Mouse (Mus musculus) heart, postnatal 0 days (tissue): ENCODE measurements around the gene Tbata.

ENCODE experiments used
- CTCF ChIP-seq: IDR thresholded peaks from 2 replicates; pipeline ENCODE4 v1.5.1; 2016; ENCODE audit warnings: antibody characterized with exemption, control low read depth, low read depth
- EP300 ChIP-seq: IDR thresholded peaks from 2 replicates; pipeline ENCODE4 v1.6.1; 2016; ENCODE audit warnings: antibody characterized with exemption, low read depth

DNA sequence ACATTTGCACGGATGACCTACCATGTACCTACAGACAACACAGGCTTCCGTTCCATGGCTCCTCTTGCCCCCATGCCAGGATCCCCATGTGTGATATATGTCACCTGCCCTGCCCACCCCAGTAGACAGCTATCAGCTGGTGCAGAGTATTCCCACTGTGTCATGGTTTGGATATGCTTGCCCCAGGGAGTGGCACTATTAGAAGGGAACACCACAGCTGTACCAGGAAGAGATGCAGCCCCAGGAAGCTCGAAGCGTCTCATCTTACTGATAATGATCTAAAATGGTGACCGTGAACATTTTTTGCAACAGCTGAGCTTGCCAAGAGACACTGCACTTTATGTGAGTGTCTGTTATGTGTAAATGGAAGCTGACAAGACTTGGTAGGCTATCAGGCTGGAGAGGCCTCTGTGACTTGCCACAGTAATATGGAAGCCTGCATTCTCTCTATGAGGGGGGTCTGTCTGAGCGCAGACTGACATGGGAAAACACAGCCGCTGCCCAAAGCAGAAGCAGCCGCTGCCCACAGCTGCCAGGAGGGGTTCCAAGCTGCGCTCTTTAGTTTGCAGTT lies 36.4 kb downstream of the Tbata start:
- no peak for TF ChIP-seq CTCF
- no peak for TF ChIP-seq EP300
